Mouse (Mus musculus) midbrain, embryonic 13.5 days (tissue): ENCODE data around the gene Uhrf1bp1l. TPM values are rescaled to one million over a fixed set of nuclear protein-coding genes. Genes with fewer than 3 reads are reported as not detected.

Experiments used
- polyA plus RNA-seq: library from polyadenylated mRNA; unstranded; fragments of >200 nt; fragmentation: Nextera tagmentation; extraction: Ambion mirVana; gene quantifications from 2 replicates; pipeline ENCODE4 v1.2.1, GENCODE M21; 2015

Gene Uhrf1bp1l
- polyA plus RNA-seq, 1 experiment from 2014 or later = 29.9 TPM

Other genes starting within 250 kb of the Uhrf1bp1l start
- 0.13 TPM in 1 of 2 replicates, not detected in the other for gene Nr1h4, start 211.4 kb upstream of the Uhrf1bp1l start, polyA plus RNA-seq
- gene Slc17a8, start 123.7 kb upstream of the Uhrf1bp1l start, polyA plus RNA-seq = 1.0 and 2.3 TPM in 2 replicates
- gene Scyl2, start 58.7 kb upstream of the Uhrf1bp1l start, polyA plus RNA-seq = 10.5 and 11.0 TPM in 2 replicates
- 51.2 and 53.8 TPM in 2 replicates for gene Actr6, start 12.7 kb upstream of the Uhrf1bp1l start, polyA plus RNA-seq
- 43.3 and 46.0 TPM in 2 replicates for gene Anks1b, start 128.5 kb downstream of the Uhrf1bp1l start, polyA plus RNA-seq